Mouse (Mus musculus) Muller cell, postnatal 12 days (primary cell): Measurements from ENCODE around the gene Tmem88.

Source experiments
- DNase-seq: peaks from one replicate; pipeline ENCODE4 v3.0.0-alpha.2; 2015; ENCODE audit errors: inconsistent ontology term

Tmem88 gene

GRCm38 (mm10) chr11:69398059-69398458 is at the start of gene Tmem88:
TSS of gene Tmem88 (minus strand) at chr11:69398234.
- peak; percentile 59 for DNase-seq

GRCm38 (mm10) chr11:69447299-69447698 is 49.3 kb upstream of the Tmem88 start:
- no peak for DNase-seq

GRCm38 (mm10) chr11:69443328-69443727 is 45.3 kb upstream of the Tmem88 start:
- peak; percentile 59 for DNase-seq

- DNase-seq: no peak
Measured at GRCm38 (mm10) chr11:69437291-69437690, 39.3 kb upstream of the Tmem88 start.

- DNase-seq: no peak
Measured at GRCm38 (mm10) chr11:69433189-69433588, 35.2 kb upstream of the Tmem88 start.

- DNase-seq: no peak
Measured at GRCm38 (mm10) chr11:69432640-69432982, 34.6 kb upstream of the Tmem88 start.

- peak; percentile 88 for DNase-seq
Measured at GRCm38 (mm10) chr11:69431829-69432639, 34.0 kb upstream of the Tmem88 start.

- DNase-seq: no peak
Measured at GRCm38 (mm10) chr11:69430631-69431030, 32.6 kb upstream of the Tmem88 start.

GRCm38 (mm10) chr11:69429313-69429712 is 31.3 kb upstream of the Tmem88 start:
- no peak for DNase-seq

- no peak for DNase-seq
Measured at GRCm38 (mm10) chr11:69428751-69429150, 30.7 kb upstream of the Tmem88 start.

- DNase-seq: no peak
Measured at GRCm38 (mm10) chr11:69426246-69426645, 28.2 kb upstream of the Tmem88 start.

GRCm38 (mm10) chr11:69423885-69424284 is 25.9 kb upstream of the Tmem88 start:
- DNase-seq: no peak

- DNase-seq: no peak
Measured at GRCm38 (mm10) chr11:69422842-69423241, 24.8 kb upstream of the Tmem88 start.

- DNase-seq: no peak
Measured at GRCm38 (mm10) chr11:69421131-69421977, 23.3 kb upstream of the Tmem88 start.

- DNase-seq: no peak
Measured at GRCm38 (mm10) chr11:69420554-69421000, 22.5 kb upstream of the Tmem88 start.

GRCm38 (mm10) chr11:69419813-69420553 is 21.9 kb upstream of the Tmem88 start:
- DNase-seq: peak; percentile 70

GRCm38 (mm10) chr11:69419443-69419812 is 21.4 kb upstream of the Tmem88 start:
- DNase-seq: peak; percentile 64

GRCm38 (mm10) chr11:69418481-69419442 is 20.7 kb upstream of the Tmem88 start:
- DNase-seq: peak; percentile 100

GRCm38 (mm10) chr11:69417449-69418384 is 19.7 kb upstream of the Tmem88 start:
- DNase-seq: peak; percentile 100
